Mouse (Mus musculus) thymus, postnatal 0 days (tissue): ENCODE measurements around the gene Bivm. TPM values are rescaled to one million over a fixed set of nuclear protein-coding genes. Genes with fewer than 3 reads are reported as not detected.

Experiments used
- DNase-seq: peaks from one replicate; pipeline ENCODE4 v3.0.0-alpha.2; 2015; ENCODE audit warnings: low spot score
- polyA plus RNA-seq: library from polyadenylated mRNA; unstranded; fragments of >200 nt; fragmentation: Nextera tagmentation; extraction: Ambion mirVana; gene quantifications from 2 replicates; pipeline ENCODE4 v1.2.1, GENCODE M21; 2015

Gene Bivm
- polyA plus RNA-seq = 10.1 and 10.3 TPM in 2 replicates

DNA sequence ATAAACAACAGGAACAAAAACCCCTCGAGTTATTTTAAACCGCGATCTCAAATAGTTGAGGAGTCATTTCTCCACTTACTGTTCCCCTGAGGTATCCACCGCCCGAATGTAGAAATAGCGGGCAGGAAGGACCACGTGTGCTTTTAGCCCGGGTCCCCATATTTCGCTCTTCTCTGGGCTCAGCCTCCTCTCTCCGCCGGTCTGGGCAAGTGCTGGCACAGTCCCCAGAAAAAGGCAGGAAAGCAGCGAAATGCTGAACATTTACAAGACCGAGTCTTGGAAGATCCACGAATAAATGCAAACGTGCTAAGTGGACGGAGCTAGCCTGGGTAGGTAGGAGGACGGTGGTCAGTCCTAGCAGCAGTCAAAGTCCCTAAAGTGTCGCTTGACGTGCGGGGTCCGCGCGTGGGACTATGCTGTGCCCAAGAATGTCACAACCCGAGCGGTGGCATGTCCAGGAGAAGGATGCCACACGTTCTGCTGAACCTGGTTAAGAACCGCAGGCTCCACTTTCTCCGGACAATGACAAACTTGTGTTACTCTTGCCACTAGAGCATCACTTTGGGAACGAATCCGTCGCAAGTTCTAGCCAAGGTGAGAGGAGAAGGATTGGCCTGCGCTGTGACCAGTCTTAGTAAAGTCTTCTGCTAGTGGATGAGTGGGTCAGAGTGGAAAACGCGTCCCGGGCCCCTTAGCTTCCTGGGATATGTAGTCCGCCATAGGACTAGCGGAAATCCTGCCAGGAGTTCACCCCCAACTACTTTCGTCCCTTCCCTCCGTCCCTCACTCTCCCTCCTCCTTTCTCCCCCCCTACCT is at the start of gene Bivm, which contains the start of gene Kdelc1:
Bivm (plus strand) TSS at position 719 of the 816 bp plus-strand sequence.
Kdelc1 (minus strand) TSS at position 570 of the 816 bp plus-strand sequence.
- DNase-seq = peak; percentile 78

DNA sequence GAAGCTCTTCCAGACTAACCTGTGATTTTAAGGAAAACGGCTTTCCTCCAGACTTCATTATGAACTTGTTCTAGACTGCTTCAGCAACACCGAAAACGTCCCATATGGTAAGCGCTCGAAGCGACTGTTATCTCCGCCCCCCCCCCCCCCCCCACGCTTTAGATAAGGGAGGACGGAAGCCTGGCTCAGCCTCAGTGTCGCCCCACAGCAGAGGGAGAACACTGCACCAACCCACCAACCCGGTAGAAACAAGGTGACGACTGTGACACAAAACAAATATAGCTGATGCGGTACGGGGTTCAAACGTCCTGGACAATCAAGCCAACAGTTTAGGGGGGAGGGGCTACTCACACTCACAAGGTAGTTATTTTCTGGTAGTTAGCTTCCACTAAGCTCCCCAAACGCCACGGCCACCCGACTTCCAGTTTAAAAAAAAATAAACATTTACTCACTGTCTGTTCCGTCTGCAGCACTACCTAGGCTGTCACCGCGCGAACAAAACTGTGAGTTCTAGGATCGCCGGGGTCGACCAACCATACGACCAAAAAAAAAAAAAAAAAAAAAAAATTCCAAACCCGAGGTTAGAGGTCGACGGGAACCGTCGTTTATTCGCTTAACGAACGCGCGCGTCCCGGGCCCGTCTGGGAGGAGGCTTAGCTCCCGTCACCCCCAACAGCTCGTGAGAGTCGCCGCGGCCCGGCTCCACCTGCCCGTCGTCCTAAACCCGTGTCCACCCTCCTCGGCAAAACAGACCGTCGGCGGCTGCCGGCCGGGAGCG is 17.1 kb upstream of the Bivm start:
- DNase-seq = peak; percentile 79

DNA sequence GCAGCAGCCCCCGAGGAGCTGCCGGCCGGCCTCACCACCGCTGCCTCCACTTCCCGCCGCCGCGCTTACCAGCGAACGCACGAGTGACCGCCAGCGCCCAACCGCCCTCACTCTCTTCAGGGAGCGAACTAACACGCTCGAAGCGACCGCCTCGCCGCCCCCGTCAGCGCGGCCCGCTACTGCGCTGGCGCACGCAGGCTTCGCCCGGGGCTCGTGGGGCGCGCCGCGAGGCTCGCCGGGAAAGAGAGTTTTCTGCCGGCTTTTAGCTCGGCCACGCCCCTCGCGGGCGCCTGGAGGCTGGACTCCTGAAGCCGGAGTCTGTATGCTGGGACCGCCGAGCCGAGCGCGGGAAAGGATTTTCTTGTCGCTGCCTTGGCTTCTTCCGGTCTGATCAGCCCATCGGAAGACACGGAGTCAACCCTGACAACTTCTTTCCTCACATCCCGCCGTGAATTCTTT is 16.5 kb upstream of the Bivm start, which contains the start of gene Tex30:
Tex30 (minus strand) TSS at position 183 of the 459 bp plus-strand sequence.
- peak; percentile 97 for DNase-seq

DNA sequence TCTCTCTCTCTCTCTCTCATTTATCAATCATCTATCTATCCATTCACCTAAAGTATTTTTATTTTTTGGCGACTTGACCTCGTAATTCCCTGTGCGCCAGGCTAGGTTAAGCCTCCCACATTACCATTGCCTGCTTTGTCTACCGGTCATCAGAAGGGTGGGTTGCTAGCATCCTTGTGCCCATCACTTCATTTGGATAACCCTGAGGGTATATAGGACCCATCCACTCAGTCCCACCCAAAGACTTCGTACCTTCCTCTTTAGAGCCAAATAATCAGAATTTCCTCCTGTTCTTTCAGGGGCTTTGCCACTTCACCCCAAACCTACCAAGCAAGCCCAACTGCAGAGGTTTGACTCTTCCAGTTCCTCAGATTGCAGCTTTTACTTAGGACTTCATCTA is 15.8 kb upstream of the Bivm start:
- peak; percentile 4 for DNase-seq

DNA sequence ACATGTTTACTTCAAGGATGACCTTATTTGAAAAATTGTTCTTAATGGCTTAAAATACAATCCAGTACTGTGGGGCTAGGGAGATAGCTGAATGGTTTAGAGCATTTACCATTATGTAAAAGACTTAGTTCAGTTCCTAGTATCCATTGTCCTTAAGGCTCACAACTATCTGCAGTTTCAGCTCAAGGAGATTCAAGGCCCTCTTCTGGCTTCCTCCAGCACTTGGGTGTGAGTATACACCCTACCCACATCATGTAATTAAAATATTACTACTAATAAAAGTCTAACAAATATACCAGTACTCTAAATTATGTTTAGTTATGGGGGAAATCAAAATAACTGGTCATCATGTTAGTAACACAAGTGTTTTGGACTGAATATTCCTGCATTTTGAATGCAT is 1.2 kb upstream of the Bivm start:
- DNase-seq = no peak

DNA sequence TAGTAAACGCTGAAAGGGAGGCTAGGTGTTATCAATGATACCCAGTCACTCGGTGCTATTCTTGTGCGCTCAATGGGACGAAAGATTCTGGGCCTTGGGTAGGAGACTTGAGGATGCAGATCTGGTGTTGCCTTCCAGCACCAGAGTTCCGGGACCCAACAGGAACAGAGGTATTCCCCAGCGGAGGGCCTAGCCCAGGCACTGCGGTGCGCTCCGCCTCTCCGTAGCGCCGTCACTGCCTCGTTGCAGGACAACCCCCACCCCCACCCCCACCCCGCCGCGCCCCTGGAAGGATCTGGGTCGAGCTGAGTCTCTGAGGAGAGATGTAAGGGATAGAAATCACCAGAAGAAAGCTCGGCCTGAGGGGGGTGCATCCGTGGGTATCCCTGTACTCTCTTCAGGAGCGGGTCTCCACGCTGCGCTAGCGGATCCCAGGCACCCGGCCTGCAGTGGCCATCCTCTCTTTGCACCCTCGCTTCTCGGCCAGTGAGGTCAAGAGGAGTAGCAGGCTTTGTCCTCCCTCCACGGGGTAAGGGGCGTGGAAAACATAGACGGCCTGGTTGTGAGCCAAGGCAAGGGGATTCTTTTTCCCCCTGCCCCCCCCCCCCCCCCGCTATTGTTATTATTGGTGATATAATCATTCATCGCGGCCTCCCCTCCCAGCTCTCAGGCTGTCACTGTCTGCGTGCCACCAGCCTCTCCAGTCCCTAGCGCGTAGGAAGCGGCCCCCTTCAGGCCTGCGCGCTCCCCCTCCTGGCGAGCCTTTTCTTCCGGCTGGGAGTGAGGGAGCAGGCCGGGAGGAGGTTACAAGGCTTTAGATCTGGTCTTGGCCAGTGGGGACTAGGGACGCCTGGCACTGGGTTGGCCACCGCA is 680 bp downstream of the Bivm start:
- DNase-seq = peak; percentile 65

DNA sequence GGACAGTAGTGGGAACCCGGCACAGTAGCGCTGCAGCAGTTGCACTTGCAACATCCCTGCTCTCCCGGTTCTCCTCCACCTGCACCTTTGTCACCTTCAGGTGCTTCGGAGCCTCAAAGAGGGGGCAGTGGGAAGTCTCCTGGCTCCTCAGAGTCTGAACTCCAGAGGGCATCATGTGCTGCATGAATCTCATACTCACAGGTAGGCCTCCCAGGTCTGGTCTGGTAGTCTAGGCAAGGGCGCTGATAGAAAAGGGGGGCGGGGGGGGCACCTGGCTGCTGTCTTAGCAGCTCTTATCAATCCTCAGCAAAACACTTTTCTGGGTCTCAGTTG is 1.3 kb downstream of the Bivm start:
- DNase-seq = no peak

DNA sequence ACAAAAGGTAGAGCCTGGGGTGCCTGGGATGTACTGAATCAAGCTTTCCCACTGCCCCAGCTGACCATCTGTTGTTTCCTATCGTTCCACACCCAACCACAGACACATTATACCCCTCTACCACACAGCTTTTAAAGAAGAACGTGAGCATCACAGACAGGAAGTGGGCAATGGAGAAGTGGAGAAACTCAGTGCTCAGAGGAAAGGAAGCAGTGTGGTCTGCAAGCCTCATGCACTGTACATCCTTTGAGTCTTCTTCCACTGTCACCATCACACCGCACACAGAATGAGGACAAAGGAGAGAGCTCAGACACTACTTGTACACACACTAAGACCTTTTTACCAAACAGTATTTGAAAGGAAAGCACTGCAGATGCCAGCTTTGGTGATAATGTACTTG is 3.5 kb downstream of the Bivm start:
- peak; percentile 79 for DNase-seq

DNA sequence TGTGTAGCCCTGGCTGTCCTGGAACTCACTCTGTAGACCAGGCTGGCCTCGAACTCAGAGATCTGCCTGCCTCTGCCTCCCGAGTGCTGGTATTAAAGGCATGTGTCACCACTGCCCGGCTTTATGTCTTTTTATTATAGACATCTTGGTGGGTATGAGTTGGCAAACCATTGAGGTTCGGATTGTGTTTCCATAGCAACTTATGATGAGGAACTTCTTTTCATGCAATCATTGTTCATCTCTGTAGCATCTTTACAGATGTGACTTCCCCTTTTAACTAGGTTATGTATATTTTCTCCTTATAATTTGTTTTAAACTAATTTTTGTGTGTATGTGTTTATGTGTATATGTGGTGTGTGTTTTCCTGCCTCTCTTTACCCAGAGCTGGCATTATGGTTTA is 6.8 kb downstream of the Bivm start:
- no peak for DNase-seq

DNA sequence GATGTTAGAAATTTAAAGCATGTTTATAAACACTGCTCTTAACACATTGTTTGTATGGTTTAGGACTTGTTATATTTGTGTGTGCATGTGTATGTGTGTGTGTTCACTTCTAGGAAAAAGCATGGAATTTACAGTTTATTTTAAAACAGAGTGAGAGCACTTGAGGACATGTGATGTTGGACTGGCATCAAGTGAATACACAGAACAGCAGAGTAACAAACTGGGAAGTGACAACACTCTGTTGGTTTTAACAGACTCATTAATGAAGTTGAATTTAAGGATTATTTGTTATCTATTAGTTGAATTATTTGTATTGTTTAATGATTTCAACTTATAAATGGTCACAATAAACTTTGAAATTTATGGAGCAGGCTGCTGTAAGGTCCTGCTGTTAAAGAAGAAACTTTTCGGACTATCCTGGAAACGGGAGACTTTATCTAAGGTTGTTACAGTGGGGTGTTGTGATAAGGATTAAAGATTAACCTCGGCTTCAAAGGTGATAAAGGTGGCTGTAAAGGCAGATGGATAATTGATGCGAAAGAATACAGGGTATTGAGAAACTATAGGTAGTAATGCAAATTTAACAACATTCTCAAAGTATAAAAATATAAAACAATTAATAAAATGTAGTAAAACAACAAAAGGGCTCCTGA is 11.3 kb downstream of the Bivm start:
- DNase-seq = no peak

DNA sequence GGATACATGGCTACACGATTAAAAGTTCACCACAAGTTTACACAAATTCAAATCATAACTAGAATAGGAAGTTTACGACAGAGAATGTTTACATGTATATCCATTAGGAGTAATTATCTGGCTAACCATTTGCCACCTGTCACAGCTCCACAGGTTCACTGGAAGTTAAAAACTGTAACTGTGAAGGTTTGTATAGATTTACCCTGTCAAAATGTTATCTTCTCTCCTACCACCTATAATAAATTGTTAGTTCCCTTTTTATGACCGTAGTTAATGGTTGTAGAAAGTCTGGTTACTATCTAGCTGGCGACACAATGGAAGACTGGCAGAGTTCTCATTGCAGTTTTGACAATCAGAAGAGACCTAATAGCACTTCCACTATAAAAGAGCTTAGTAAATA is 21.5 kb downstream of the Bivm start:
- no peak for DNase-seq

DNA sequence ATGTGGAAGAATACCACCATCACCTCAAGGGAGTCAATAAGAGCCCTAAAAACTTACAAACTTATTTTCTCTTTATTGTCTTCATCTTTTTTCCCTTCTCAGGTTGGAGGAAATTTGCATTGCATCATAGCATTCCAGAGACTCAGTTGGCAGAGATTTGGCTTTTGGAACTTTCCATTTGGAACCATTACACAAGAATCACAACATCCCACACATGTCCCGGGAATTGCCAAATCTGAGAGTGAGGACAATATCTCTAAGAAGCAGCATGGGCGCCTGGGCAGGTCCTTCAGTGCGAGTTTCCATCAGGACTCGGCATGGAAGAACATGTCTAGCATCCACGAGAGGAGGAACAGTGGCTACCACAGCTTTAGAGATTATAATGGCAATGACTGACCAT is 24.0 kb downstream of the Bivm start:
- no peak for DNase-seq

DNA sequence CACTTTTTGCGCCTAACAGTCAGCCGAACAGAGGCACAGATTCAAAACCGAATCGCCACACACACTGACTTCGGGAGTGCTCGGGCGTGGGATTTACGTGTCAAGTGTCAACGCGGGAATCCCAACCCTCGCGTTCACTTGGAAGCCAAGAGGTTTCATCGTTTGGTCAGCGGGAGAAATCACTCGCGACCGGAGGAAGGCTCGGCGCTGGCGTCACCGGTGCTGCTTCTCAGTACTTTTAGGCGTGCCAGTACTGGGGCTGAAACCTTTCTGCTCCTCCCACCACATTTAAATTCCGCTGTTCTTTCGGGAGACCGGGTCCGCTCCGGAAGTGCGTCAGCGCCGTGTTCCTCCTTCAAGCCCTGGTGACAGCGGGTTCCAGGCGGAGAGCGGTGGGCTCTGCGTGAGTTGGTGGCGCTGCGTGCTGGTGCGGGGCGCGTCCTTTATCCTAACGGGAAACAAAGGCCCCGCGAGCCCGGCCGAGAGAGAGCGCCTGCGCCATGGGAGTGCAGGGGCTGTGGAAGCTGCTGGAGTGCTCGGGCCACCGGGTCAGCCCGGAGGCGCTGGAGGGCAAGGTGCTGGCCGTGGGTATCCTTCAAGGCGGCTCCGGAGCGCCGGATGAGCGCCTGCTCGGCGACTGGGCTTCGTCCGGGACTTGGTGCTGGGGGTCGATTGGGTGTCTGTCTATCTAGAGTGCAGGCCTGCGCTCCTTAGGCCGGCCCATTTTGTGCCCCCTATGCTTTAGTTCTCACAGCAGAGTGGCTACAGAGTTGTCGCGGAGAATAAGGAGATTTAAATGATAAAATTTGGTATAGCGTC is 29.0 kb downstream of the Bivm start, which contains the start of gene Ercc5:
Ercc5 (plus strand) TSS at position 182 of the 819 bp plus-strand sequence.
- DNase-seq = peak; percentile 89

DNA sequence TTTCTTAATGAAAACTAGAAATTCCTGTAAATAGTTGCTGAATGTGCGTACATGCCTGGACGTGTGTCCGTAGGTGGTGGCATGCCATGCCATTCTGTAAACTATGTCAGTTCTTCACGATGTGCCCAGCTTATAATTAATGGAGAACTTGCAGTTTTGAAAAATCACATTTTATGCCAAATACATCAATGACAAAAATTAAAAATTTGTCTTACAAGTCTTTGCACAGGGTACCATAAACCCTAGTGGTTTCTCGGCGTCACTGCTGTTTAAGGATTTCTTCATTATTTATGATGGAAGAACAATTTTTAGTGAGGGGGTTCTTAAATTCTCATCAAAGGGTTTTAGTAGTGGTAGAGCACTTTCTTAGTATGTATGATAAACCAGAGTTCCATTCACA is 29.9 kb downstream of the Bivm start:
- peak; percentile 21 for DNase-seq

DNA sequence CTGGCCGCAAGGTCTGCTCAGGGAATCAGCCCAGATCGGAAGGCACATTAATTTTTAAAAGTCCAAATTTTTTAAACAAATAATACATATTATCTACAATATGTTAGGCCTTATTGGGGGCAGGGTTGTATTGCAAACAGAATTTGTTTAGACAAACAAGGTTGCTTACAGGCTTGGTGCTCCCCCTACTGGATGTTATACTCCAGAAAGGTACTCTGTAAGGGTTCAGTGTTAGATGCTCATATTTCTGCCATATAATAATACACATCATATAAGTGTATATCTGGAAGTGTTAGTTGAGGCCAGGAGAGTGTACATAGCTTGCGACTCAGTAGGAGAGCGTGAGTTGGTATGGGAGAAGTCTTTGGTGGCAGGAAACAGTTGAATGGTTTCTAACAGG is 36.5 kb downstream of the Bivm start:
- peak; percentile 54 for DNase-seq

DNA sequence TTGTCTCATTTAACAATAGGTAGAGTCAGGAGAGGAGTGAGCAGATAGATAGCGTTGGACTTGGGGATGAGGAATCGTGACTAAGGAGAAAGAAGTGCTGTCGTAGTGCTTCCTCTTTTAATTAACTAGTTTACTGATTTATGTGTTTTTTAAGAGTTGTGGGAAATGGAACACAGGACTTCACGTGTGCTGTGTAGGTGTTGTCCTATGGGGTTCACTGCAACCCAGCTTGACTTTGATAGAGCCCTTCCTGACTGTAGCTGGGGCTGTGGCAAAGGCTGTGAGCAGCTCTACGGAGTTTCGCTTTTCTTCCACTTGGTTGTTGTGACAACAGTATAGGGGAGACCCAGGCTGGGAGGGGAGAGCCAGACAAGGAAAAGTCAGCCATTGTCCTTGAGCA is 39.6 kb downstream of the Bivm start:
- no peak for DNase-seq

DNA sequence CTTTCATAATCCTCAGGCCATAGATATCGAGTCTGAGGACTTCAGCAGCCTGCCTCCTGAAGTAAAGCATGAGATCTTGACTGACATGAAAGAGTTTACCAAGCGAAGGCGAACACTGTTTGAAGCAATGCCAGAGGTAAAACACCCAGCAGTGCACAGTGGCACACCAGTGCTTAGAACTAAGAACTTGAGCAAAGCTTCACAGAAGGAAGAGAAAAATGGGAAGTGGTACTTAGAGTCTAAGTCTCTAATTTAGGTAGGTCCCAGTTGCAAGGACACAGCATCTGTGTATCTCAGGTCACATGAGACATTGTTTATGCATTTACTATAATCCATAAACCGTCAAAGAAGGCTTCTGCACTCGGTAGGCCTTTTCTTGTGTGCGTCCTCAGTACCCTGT is 43.1 kb downstream of the Bivm start:
- no peak for DNase-seq

DNA sequence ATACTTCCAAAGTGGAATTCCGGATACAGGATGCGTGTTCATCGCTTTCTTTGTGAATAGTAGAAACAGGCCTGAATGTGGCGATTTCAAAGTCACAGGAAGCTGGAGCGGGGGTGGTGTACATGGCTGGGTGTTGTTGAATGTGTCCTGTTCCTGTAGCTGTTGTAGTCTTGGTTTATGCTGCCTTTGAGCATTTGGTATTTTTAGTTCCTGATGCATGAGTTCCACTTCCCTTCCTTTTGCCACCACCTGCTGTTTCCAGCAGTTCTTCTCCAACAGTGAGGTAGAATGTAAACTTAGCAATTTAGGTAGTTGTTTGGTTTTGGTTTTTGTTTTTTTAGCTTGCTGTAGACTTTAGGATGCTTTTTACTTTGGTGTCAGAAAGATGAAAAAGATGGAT is 43.6 kb downstream of the Bivm start:
- no peak for DNase-seq

DNA sequence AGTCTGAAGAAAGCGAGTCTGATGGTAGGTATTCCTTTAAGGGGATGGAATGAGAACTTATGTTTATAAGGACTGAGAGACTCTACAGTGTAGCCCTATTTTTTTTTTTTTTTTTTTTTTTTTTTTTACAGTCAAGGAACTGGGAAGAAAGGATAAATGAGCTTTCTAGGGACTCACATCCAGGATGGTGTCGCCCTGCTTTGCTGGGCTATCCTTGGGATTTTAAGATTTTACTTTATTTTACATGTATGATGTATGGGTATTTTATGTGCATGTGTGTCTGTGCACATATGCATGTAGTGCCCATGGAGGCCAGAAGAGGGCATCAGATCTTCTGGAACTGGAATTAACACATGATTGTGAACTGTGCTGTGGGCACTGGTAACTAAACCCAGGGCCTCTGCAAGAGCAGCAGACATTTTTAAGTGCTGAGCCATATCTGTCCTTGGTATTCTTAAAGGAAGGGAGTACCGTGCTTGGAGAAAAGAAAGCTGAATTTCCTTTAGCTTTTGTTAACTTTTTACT is 49.2 kb downstream of the Bivm start:
- no peak for DNase-seq

DNA sequence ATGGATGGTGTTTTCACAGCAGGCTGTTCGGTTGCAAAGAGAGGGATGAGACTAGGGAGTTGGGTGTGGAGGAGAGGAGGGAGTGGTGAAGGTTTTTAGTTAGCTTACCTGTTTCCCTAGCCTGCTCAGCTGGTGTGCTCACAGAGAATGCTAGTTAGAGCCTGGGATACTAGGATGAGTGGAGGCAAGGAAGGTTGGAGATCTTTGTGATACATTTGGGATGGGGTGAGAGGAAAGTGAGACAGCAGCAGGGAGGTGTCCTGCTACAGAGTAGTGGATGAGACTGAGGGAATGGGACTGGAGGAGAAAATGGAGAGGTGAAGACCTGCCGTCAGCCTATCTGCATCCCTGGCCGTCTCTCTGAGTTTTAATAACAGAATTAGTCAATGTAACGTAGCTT is 53.9 kb downstream of the Bivm start:
- no peak for DNase-seq
